Mouse (Mus musculus) cerebellum, adult 8-10 months (tissue): Measurements from ENCODE around the gene Smad5.

Source experiments
- DNase-seq: peaks from one replicate; pipeline ENCODE4 v3.0.0; 2022

Gene Smad5

DNA sequence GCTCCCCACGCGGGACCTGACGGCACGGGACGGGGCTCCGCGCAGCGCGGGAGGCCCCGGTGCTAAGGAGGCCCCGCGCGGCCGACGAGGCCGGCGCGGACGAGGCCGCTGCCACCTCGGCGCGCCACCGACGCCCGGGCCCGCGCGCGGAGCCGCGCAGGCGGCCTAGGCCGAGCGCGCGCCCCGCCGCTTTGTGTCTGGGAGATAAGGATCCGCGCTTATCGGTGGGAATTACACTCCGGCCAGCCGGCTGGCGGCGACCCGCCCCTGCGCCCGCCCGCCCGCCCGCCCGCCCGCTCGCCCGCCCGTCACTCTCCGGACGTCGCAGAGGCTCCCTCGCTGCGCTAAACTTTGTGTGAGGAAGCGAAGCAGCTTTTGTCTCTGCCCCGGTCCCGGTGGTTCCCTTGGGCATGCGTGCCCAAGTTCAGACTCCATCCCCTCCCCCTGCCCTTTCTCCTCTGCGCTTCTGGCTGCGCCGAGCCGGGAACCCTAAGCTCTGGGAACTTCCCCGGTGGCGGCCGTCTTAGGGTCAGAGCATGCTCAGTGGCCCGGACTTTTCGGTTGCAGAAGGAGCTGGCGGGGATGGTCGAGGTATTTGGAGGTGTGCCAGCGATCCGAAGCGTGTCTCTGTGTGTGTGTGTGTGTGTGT, 536 bp downstream of the Smad5 start:
- DNase-seq, result peak; percentile 58

DNA sequence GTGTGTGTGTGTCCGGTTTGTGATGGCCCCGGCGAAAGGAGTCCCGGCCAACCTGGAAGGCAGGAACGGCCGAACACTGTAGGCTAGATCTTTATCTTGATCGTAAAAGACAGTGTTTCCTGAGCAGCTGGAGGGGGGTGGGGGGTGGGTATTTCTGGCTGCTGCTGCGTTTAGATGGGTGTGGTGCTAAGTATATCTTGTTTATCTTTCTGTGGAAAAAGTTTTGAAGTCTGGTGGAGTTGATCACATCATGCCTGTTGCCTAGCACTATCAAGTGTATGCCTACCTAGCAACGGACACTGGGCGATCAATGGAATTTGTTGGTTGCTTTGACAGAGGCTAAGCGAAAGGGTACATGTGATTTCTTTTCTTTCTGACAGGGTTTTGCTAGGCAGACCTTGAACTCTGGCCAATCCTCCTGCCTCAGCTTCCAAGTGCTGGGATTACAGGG, 1.1 kb downstream of the Smad5 start:
- DNase-seq, result no peak

DNA sequence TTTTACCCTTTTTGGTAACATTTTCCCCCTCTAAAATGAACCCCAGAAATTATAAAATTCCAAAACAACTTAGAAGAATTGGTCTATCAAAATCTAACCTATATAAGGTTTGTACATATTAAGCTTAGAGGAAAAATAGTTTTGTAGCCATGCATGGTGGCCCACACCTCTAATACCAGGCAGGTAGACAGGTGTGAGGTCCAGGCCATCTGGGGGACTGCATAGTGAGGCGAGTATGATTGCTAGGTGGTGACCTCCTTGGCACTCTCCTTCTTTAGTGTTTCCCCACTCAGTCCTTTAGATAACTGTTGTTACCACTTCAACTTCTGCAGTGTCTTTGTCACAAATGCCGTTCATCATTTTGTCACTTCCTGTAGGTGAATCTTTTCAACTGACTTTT, 1.8 kb downstream of the Smad5 start:
- DNase-seq, result no peak

DNA sequence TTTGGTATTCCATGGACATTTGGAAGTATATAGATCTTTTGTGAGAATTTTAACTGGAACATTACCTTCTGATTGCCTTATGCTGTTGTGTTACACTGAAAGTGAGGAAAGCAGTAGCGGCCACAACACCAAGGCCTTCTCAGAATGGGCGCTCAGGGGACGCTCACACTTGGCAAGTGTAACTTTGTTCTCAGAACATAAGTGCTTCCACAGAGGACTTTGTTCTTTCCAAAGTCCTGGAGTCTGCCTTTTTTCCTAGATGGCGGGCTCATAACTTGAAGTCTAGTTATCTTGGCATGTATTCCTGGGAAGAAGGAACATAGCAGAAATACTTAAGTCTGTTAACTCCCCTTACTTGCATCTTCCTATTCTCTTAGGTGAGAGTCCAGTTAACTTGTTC, 4.3 kb downstream of the Smad5 start:
- DNase-seq, result no peak

DNA sequence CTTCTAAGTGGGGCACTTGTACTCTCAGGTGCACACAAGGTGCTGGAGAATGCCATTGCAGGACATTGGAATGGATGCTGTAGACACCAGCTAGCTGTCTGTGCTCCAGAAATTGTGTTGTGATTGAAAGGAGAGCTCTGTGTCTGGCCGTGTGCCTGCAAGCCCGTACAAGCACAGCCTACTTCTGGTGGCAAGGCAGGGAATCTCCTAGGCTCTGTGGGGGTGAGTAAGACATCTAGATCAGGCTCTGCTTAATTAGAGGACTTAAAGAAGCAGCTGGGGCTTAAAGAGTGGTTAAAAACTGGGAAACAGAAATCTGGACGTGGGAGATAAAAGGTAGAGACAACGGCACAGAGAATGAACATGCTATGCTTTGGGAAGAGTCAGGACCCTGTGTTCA, 4.8 kb downstream of the Smad5 start:
- no peak for DNase-seq

DNA sequence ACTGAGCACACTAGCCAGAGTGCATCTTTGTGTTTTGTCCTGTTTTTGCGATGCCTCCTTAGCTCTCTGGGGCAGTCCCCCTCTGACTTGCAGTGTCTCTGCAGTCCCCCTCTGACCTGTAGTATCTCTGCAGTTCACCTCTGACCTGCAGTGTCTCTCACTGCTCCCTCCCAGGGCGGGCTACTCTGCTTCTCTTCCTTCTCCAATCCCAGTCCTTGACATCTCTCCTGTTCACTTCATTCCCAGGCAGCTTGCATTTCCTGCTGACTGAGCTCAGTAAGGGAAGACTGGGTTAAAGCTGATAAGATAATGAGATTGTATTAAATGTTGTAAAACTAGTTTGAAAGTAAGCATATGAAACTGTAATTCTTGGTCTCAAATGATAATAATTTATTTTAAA, 7.8 kb downstream of the Smad5 start:
- no peak for DNase-seq

DNA sequence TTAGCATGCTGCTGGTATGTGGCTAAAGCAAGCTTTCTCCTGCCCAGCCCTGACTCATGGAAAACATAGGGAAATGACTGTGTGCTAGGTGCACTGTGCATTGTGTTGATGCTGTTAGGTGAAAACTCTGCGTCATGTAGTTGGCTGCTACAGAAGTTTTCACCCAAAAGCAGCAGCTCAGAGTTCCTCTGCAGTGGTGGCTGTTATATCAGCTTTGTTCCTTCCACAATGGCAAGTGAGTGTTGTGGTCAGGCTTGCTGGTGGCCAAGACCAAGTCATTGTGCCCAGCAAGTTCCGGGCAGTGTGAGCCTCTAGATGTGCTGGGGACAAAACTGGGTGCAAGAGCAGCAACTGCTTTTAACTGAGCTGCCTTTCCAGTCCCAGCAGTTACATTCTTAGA, 9.4 kb downstream of the Smad5 start:
- no peak for DNase-seq

DNA sequence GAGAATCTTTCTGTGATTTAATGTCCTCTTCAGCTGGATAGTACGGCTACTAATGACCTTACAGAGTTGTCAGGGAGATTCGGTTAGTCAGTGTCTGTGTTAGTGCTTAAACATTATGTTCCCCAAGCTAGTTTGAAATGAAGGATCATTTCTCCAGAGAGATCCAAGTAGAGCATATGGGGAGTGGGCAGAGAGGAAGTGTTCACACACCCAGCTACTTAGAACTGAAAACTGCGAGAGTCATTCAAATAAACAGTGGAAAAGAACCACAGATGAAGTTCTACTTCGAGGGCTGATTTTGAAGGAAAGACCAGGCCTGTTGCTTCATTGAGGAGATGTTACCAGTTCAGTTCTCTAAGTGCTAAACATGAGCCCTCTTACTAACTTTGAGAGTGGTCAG, 23.7 kb downstream of the Smad5 start:
- no peak for DNase-seq

DNA sequence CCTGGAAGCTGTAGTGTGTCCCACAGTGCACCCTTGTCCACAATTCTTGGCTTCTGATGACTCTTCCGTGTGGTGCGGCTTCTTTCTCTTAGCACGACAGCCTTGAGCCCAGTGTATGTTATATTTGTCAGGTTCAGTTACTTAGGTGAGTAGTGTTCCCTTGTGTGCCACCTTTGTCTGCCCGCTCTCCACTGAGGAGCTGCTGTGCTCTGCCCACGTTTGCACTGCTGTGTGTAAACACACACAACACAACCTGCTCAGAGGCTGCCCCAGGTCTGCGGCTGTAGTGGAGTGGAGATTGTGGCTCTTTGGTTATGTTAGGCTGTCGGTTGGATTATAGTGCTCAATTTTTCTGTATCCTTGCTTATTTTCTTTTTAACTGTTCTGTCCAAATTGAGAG, 26.2 kb downstream of the Smad5 start:
- no peak for DNase-seq

DNA sequence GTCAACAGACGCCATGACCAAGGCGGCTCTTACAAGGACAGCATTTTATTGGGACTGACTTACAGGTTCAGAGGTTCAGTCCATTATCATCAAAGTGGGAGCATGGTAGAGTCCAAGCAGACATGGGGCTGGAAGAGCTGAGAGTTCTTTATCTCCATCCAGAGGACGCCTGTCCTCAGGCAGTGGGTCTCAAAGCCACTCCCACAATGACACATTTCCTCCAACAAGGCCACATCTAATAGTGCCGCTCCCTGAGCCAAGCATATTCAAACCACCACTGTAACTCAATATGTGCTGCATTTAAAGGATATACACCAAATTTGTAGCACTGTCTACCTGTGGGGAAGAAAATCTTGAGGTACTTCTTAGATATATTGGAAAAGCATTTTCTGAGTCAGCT, 31.8 kb downstream of the Smad5 start:
- no peak for DNase-seq

DNA sequence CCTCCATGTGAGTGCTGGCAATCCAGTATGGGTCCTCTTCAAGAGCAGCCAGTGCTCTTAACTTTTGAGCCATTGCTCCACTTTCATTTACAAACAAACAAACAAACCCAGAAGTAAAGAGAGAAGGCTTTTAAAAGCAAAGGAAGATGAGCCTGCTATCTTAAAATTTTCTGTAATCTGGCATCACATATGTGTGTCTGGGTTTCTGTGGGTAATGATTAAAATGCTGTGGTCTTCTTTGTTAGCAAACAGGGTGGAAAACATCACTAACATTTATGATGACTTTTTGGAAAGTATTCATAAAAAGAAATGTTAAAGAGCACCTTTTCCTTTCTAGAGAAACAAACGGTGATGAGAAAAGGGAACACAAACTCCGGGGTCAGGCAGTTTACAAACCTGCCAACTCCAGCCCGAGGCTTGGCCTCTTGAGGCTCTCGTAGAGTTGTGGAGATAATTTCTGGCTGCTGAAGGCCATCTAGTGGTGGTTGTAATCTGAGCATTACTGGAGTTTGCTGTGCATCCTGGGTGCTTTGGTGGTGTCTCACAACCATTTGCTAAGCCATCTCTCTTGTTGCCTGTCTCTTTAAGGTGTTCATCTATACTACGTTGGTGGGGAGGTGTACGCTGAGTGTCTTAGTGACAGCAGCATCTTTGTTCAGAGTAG, 32.5 kb downstream of the Smad5 start:
- peak; percentile 31 for DNase-seq

DNA sequence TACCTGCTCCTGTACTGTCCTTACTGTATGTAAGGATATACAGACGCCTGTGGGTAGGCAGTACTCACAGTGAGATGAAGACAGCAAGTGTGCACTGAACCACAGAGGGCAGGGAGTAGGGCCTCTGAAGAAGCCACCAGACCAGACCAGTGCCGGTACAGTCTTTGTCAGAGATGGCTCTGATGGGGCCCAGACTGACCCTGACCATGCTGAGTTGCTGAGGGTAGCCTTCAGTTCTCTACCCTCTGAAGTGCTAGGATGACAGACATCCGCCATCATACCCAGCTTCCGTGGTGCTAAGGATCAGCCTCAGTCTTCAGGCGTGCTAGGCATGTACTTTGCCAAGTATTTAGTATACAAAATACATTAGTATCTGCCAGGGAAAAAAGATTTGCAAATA, 36.7 kb downstream of the Smad5 start:
- DNase-seq, result no peak

DNA sequence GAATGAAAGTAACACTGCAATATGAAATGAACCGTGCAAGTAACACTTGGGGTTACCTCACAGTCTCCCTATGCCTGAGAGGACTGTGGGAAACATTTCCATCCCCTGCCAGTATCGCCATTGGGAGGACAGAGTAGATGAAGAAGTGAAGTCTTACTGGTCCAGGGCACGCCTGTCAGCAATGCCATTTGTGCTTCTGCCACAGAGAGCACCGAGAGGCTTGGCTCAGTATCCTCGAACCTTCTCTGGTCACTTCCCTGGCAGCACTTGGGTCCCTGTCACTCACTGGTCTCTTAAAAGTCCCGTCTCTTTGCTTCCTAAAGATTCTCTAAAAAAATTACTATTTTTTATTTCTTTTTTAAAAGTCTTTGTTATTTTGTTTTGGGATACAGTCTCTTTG, 37.7 kb downstream of the Smad5 start:
- no peak for DNase-seq

DNA sequence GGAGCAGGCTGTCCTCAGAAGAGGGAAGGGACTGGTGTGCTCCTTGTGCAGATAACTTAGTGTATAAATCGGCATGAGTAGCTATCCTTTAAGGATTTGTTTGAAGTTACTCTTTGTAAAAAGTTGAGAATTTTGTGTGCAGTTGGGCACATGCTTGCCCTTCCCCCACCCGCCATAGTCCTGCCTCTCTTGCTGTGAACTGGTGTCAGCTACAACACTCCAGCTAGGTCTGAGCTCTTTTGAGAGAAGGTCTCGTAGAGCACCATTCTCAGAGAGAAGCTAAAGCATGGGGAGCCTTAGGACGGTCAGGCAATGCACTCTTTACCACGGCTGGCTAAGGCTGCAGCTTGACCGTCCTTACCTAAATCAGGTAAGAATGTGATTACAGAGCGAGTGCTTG, 38.9 kb downstream of the Smad5 start:
- DNase-seq, result no peak

DNA sequence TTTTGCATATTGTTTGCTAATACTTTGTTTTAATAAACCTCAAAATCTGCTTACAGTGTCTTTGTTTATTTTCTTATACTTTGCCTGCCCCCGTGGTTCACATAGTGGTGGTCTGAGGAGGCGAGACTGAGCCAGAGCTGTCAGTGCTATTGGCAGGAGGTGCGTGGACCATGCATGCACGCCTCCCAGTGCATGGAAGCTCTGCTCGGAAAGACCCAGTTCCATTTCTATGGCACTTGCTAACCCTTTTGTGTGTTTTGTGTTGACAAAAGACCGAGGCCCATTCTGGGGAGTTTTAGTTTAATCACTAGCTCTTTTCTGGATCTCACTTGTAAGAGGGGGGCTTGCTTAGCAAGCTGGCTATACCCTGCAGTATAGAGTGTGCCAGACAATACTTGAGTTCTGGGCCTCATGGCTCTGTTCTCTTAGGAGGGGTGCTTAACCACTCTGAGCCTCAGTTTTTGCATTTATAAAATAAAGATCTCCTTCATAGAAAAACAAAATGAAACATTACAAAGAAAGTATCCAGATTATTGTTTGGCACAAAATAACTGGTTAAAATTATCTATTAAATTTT, 39.6 kb downstream of the Smad5 start:
- DNase-seq, result no peak

DNA sequence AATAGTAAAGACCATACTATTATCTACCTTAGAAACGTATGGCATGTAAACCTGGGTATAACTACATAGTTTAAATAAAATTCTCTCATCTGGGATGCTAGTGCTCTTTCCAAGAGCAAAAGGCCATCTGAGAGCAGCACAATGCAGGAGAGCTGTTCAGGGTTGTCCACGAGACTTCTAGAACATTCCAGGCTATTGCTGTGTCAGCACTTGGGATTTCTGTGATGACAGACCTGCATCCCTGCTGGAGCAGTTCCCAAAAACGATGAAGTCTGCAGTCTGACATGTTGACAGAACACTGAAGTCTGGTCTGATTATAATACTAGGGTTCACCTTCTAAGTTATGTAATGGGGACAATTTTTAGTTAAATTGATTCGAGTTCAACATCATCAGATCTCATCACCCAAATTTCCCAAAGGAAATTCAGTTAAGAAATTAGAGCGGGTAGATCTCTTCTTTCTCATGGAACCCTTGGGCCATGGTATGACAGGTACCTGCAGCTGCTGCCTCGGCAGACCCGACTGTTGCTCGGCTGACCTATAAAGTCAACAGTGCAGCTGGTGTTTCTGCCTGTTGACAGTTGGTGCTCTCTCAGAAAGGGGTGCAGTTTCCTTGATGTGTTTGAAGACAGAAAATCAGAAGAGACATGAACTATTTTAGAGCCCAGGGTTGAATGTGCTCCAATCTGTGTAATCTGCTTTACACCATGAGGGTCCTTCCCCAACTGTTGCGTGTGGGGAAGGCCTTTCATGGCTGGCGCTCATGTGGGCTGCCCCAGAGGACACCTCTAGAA, 44.1 kb downstream of the Smad5 start:
- no peak for DNase-seq

DNA sequence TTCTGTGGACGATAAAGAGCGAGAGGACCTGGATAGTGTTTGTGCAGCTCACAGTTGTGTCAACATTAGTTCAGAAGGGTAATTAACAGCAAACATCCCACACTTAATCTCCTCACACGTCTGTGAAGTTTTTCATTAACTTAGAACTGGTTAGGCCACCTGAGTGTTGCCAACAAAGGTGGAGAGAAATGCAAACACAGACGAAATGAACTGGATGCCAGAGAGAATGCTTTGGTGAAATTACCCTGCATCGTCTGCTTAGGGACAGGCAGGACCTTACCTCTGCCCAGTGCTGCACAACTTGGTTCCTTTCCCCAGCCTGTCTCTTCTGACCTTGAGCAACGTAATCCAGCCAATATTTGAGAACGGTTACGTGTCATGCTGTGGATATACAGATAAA, 44.7 kb downstream of the Smad5 start:
- no peak for DNase-seq

DNA sequence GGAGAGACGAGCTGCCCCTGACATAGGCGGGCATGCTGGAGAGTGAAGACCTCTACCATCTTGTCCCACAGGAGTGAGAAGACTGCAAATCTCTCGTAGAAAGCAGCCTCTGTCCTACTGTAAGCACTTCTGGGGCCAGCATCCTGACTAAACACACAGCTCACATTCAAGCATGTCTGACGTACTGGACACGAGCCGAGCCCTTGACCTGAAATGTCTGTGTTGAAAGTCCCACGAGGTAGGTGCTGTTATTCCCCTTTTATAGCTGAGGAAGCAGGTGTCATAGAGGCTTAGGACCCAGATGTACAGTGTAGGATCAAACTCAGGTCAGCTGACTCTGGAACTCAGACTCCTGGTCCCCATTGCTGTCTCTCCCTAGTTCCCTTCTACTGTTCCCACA, 46.6 kb downstream of the Smad5 start:
- no peak for DNase-seq

DNA sequence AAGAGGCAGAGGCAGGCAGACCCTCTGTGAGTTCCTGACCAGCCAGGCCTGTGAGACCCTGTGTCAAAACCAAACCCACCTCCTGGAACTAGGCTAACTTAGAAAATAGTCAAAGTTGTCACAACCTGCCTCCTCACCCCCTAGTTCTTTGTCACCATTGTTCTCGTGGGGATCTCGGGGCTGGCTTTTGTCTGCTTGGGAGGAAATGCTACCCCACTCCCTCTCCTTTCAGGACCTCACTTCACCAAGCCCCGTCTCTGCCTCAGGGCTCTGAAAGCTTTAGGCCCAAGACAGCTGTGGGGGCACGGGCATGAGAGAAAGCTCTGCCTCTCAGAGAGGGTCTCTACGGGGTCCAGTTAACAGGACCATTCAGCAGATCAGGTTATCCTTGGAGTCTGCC, 49.0 kb downstream of the Smad5 start:
- DNase-seq, result no peak

DNA sequence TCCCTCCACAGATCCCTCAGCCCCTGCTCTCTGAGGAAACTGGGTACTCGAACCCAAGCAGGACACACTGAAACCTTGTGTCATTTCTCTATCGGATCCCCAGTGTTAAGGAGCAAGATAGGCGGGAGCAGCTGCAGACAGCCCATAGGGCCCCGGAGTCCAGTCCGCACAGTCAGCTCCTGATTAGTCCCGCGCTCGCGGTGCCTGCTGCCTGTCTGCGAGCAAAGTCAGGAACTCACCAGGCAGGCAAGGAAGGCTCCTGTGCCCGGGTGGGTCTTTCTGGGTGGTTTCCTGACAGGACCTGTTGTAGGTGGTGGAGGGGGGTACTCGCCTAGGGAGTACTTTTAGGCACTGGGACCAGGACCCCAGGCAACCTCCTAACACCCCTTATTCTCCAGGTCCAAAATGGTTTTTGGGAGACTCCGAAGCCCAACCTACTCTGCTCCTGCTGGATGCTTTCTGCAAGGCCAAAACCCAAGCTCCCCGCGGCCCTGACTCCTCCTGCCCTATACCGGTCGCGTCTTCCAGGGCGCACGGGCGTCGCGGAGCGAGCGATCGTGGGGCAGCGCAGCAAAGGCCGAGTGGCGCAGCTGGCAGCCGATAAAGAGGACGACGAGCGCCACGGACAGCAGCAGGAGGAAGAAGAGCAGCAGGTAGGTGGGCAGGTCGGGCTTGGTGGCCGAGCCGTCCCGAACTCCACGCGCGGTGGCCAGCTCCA, 49.8 kb downstream of the Smad5 start:
- DNase-seq, result no peak

DNA sequence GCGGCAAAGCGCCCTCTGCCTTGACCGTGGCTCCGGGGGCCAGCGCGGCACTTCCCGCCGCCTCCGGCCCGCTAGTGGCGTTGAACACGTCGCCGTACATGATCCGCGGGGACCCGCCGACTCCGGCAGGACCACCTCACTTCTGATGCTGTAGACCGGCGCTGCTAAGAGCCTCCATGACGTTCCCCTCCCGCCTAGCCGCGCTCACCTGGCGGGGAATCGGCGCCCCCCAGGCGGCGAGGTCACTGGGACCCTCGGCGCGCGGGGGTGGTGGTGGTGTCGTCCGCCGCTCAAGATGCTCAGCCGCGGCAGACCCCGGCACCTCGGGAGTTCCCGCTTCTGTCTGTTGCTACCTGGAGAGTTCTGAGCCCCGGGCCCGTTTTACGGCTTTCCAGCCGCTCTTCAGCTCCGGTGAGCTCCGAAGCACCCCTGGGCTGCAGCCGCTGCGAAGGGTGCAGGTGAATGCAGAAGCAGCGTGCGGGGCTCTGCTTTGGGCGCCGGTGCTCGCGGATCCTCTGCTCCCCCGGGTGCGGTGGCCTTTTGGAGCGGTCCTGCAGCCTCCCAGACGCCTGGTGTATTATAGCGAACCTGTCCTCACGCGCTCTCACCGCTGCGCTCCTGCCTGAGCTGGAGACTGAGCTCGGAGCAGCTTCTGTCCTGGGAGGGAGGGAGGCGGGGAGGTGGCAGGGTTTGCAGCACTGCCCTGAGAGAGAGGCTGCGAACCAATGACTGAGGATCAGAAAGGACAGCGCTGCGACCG, 50.6 kb downstream of the Smad5 start, which contains the start of gene Gm45623:
Gene Gm45623 (minus strand): TSS at position 636 of the 760 bp plus-strand sequence.
- no peak for DNase-seq

DNA sequence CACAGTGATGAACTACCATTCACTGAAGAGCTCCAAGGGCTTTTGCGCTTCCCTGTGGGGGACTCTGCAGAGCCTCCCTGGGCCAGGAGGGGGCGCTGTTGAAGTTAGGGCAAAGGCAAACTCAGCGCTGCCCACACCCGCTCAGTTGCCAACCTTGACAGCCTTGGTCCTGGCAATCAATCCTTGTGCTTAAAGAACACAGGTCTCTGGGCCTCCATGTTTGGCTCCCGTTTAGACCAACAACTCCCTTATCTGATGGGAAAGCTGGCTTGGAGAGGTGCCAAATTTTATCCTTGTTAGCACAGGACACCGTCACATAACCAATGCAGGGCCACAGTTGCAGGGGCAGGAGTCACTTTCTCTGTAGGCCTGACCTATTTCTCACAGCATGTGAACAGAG, 53.1 kb downstream of the Smad5 start:
- no peak for DNase-seq
